Mouse (Mus musculus): ENCODE measurements around the gene Lsm2.

DNA sequence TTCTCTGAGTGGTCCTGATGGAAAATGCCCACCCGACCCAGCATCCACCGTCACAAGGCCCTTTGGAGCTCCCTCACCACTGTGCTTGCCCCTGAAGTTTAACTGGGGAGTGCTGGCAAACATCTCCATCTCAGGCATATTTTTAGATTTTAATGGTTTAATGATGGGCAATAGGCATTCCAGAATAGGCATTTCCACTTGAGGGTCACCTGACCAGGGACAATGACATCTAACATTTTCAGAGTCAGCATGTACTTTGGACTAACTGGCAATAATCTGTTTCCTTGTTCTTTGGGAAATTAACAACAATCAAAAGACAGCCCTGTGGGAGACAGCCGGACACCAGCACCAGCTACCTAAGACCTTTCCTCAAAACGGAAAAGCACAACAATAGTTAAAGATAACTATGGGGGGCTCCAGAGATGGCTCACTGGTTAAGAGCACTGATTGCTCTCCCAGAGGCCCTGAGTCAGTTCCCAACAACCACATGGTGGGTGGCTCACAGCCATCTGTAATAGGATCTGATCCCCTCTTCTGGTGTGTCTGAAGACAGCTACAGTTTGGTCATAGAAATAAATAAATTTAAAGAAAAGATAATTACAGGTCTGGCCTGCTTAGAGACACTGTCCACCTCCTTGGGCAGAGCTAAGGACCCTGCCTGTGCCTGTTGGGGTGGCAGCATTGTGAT, 38.4 kb upstream of the Lsm2 start:
- TF ChIP-seq POLR2A (IDR thresholded peaks at IDR 0.05; ENCODE audit: borderline replicate concordance, extremely low read depth, insufficient read depth, insufficient read length, poor library complexity, severe bottlenecking) (no peak), CTCF (IDR thresholded peaks at IDR 0.05; ENCODE audit: borderline replicate concordance, extremely low read depth, insufficient read depth, insufficient read length) (no peak)
